Mouse (Mus musculus) liver, embryonic 14.5 days (tissue): ENCODE results near the gene Tead4.

Source experiments
- CTCF ChIP-seq: IDR thresholded peaks from 2 replicates; pipeline ENCODE4 v1.5.1; 2016; ENCODE audit warnings: antibody characterized with exemption, low read depth, control low read depth
- EP300 ChIP-seq: IDR thresholded peaks from 2 replicates; pipeline ENCODE4 v1.6.1; 2016; ENCODE audit warnings: antibody characterized with exemption, low read depth

GRCm38 (mm10) chr6:128264870-128265526 is 35.6 kb downstream of the Tead4 start:
- TF ChIP-seq CTCF (no peak), EP300 (no peak)
